Mouse (Mus musculus): ENCODE data around the gene Prkce.

DNA sequence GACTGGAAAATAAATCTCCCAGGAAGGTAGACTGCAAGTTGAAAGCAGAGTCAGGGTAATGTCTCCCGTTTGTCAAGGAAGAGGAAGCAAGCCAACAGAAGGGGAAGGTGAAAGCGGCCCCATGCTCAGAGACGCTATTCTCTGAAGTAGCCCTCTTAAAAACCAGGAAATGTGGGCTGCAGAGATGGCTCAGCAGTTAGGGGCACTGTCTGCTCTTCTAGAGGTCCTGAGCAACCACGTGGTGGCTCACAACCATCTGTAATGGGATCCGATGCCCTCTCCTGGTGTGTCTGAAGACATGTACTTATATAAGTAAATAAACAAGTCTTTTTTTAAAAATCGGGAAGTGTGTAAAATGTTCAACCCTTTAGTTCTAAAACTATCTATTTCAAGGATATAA lies 327.3 kb downstream of the Prkce start:
- no peak for TF ChIP-seq CTCF (IDR thresholded peaks at IDR 0.05; ENCODE audit: extremely low read depth, insufficient read length, insufficient replicate concordance, low read depth, low read length)
- TF ChIP-seq POLR2A (IDR thresholded peaks at IDR 0.05; ENCODE audit: low read depth, low read length): no peak

All from small intestine, adult 2 months (tissue).